Mouse (Mus musculus) cerebellum, adult 2 months (tissue): ENCODE data around the gene Kcnt2.

Experiments
- CTCF ChIP-seq: fragments of 200-500 bp; IDR thresholded peaks from 2 replicates; pipeline ENCODE4 v1.5.1; 2011; ENCODE audit warnings: low read depth, mild to moderate bottlenecking, control low read depth, low read length, moderate library complexity, borderline replicate concordance; ENCODE audit not compliant: insufficient read depth
- POLR2A ChIP-seq: fragments of 200-500 bp; IDR thresholded peaks from 2 replicates; pipeline ENCODE4 v1.6.1; 2011; ENCODE audit warnings: low read length, control low read depth, borderline replicate concordance; ENCODE audit not compliant: insufficient read depth

DNA sequence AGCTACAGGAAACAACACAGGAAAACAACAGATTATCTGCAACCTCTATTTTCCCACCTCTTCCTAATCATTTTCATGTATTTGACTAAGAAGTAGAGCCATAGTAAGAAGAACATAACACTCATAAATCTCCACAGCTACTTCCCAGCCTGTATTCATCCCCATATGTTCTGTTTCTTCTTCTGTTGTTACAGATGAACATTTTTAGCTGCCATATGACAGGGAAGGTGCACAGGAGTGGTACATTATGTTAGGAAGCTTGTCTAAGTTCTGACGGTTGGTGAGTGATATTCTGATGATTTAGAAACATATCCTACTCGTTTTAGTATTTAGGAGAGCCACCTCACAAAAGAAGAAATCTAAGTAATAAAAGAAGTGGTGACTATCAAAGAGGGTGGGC lies 231.0 kb downstream of the Kcnt2 start:
- no peak for TF ChIP-seq POLR2A
- no peak for TF ChIP-seq CTCF
